Mouse (Mus musculus) cerebellum, postnatal 25 days (tissue): ENCODE measurements around the gene Arl2.
"Not testable (repeated sequence)": the region's sequence is repeated elsewhere in the genome, so short reads cannot be mapped to it uniquely, and the experiment has no call there.

ENCODE experiments used
- DNase-seq, 2 experiments: peaks; one replicate each; pipeline ENCODE4 v3.0.0; 2021; ENCODE audit warnings: mixed read lengths in 2 of 2

The Arl2 gene

GRCm38 (mm10) chr19:6141394-6141749 lies at the start of gene Arl2:
TSS of gene Arl2 (minus strand) at chr19:6141548.
- peak in 1 of 2 experiments; percentile 88 for DNase-seq

GRCm38 (mm10) chr19:6184131-6184530 lies 42.8 kb upstream of the Arl2 start, which contains the start of gene Majin:
TSS of gene Majin (plus strand) at chr19:6184388.
- no peak for DNase-seq

DNA sequence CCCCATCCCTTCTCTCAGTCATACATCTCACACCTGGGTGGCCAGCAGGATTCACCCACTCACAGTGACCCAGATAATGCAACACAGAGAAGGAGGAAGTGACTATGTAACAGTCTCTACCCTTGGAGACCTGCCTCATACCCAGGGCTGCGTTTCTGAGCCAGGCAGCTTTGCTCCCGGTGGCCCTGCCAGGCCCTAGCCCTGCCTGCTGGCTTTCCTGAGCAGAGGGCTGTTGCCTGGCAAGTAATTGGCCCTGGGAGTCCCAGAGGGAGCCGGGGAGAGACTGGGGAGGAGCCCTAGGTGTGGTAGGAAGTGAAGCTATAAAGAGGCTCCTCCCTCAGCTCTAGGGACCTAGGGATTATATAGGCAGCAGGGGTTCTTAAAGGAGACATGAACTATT lies 41.2 kb upstream of the Arl2 start:
- DNase-seq = peak; percentile 78 to 79

- DNase-seq = no peak
These were observed 40.3 kb upstream of the Arl2 start for GRCm38 (mm10) chr19:6181629-6182028.

GRCm38 (mm10) chr19:6178775-6179174 lies 37.4 kb upstream of the Arl2 start:
- no peak for DNase-seq

DNA sequence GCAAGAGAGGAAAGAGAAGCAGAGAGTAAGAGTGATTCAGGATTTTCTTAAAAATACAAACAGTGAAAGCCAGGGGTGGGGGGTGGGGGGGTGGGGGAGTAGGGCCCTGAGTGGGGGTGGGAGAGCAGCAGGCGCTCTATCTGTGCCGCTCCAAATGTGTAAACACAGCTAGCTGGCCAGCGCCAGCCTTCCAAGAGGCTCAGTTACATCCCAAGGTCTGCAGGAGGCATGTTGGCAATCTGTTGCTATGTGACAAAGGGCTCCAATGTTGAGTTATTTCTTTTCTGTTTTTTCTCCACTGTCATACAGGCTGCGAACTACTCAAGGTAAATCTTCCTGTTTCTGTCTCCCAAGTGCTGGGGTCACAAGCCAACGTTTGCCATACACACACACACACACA lies 33.4 kb upstream of the Arl2 start:
- peak; percentile 48 to 71 for DNase-seq

DNA sequence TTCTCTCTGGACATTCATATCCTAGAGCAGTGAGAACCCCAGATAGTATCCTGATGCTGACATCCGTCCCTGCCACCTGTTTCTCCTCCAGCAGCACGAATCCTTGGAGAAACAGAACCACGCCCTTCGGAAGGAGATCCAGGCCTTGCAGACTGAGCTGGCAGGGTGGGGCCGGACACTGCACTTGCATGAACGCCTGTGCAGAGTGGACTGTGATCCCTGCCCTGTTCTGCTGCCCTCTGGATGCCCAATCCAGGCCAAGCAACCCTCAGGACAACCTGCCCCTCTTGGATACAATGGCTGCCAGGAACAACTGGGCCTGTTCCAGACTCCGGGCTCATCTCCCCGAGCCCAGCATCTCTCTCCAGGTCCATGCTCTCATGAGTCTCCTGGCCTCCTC lies 29.9 kb upstream of the Arl2 start:
- DNase-seq = no peak

DNA sequence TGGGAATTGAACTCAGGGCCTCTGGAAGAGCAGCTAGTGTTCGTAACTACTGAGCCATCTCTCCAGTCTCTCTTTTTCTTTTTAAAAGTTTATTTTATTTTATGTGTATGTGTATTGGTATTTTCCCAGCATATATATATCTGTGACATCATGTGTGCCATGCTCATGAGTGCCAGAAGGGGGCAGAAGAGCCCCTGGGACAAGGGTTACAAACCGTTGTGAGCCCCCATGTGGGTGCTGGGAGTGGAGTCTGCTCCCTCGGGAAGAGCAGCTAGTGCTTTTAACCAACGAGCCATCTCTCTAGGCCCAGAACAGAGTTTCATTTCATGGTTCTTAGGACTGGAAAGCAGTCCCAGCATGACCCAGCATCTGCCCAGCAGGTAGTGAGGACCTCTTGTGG lies 25.4 kb upstream of the Arl2 start:
- no peak for DNase-seq

DNA sequence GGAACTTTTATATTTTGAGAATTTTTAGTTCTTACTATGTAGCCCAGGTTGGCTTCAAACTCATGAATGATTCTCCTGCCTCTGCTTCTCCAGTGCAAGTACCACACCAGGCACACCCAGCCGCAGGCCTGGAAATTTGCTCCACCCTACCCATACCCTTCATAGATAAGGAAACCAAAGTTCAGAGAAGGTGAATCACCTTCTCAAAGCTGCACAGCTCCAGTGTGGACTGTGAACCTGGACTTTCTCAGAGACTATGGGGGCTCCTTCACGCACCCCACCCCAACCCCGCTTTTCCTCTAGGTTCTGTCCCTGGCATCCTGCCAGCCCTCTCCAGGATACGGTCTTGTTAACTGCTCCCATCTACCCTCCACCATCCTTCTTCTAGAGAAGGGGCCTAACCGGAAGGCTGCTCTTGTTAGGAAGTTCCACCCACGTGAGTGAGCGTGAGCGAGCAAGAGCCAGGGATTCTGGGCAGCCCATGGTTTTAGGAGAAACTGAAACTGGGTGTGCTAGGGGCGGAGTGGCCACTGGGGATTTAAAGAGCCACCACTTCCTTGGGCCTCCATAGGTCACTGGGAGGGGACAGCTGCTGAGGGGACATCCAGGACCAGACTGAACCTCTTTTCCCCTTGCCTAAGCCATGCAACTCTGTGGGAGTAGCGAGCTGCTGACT lies 22.7 kb upstream of the Arl2 start:
- DNase-seq = no peak

- peak; percentile 53 to 61 for DNase-seq
These were observed 15.9 kb upstream of the Arl2 start for GRCm38 (mm10) chr19:6157220-6157619.

GRCm38 (mm10) chr19:6156372-6156771 lies 15.0 kb upstream of the Arl2 start:
- no peak for DNase-seq

- DNase-seq = no peak
These were observed 13.8 kb upstream of the Arl2 start for GRCm38 (mm10) chr19:6155174-6155573.

DNA sequence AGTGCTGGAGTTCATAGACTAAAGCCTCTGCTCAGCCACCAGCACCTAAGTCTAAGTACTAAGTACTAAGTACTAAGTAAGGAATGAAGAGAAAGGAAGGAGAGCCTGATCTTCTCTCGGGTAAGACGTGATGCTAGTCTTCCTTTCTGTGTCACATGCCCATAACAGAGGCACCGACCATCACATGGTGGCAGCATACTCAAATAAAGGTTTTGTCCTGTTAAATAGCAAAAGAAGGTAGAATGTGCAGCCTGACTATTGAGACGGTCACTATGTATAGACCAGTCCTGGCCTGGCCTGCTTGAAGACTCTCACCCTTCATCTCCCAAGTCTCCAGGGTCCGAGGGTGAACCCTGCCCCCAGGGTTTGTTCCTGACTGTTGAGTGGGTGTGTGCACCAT lies 3.5 kb upstream of the Arl2 start:
- no peak for DNase-seq

DNA sequence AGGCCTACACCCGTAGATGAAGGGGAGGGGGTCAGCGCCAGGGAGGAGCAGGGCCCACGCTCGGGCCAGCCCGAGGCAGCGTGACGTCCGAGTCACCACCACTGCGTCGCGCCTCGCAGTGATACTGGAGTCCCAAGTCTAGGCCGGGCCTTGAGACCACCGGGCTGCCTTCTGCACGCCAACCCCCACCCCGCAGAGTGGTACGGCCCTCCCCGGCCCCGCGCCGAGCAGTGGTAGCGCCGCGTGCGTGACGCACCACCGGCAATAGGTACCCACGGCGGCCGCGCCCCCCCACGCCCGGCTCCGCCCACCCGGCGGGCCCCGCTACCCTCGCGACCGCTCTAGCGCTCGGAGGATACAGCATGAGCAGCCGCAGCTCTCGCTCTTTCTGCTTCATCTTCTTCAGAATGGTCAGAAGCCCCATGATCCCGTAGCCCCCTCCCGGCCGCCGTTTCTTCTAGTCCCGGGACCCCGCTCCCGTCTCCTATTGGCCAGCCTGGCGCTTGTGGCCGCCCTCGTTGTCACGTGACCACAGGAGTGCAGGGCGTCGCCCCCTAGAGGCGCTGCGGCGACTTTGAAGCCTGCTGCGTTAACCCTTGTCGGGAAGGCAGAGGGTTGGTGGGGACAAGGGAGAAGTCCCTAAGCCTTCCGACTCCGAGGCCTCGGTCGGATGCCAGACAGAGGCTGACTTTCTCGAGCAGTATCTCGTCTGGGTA lies 512 bp downstream of the Arl2 start, which contains the start of gene Batf2:
TSS of gene Batf2 (plus strand) at position 306 of the 716 bp plus-strand sequence.
- peak; percentile 94 to 96 for DNase-seq

GRCm38 (mm10) chr19:6140374-6140677 lies 1.0 kb downstream of the Arl2 start:
- no peak for DNase-seq

- DNase-seq = peak; percentile 55 to 59
These were observed 1.6 kb downstream of the Arl2 start for GRCm38 (mm10) chr19:6139701-6140100.

GRCm38 (mm10) chr19:6136397-6136796 lies 5.0 kb downstream of the Arl2 start:
- DNase-seq = no peak

GRCm38 (mm10) chr19:6133197-6133596 lies 8.2 kb downstream of the Arl2 start:
- DNase-seq = not testable (repeated sequence)

DNA sequence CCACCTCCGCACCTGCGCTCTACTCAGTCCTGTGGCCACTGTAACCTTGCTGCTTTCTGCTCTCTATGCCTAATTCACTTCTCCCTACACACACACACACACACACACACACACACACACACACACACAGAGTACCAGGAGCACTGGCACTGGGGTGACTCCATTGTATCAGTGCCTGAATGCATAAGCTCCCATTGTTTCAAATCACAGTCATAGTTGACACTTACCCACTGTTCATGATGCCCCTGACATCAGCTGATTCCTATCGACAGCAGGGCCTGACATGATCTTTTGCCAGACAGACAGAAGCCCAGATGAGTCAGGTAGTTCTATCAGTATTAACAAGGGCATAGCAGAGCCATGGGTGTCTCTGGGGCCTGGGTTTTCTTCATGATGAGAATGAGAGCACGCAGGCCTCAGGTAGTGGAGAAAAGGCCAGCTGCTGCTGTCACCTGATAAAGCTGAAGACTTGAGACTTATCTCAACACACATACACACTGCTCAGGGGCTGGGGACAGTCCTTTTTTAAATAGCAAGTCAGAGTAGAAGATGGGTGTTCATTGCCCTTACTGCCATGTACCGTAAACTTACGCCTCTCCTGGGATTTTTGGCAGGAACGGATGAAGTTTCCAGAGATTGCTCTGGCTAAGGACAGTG lies 9.0 kb downstream of the Arl2 start:
- DNase-seq = no peak

- not testable (repeated sequence) for DNase-seq
These were observed 10.8 kb downstream of the Arl2 start for GRCm38 (mm10) chr19:6130414-6131128.

GRCm38 (mm10) chr19:6127760-6128341 lies 13.5 kb downstream of the Arl2 start, which contains the start of gene Snx15:
TSS of gene Snx15 (minus strand) at chr19:6128304.
- peak; percentile 98 for DNase-seq

GRCm38 (mm10) chr19:6126789-6127580 lies 14.4 kb downstream of the Arl2 start:
- no peak for DNase-seq
